Mouse (Mus musculus) adrenal gland, postnatal 36 days (tissue): ENCODE data around the gene Rnf227. TPM values are rescaled to one million over a fixed set of nuclear protein-coding genes. Genes with fewer than 3 reads are reported as not detected.
A peak's percentile ranks its signal among the peaks of the same experiment; 100 is the strongest.
"Not testable (repeated sequence)": the region's sequence is repeated elsewhere in the genome, so short reads cannot be mapped to it uniquely, and the experiment has no call there.

Experiments used
- DNase-seq, 2 experiments: peaks; one replicate each; pipeline ENCODE4 v3.0.0; 2021; ENCODE audit warnings: mixed read lengths in 1 of 2
- long read RNA-seq, 2 experiments: library from polyadenylated mRNA; stranded (forward); transcript quantifications; one replicate each; pipeline ENCODE4 v2.0.0; 2021; ENCODE audit warnings: borderline sequencing depth in 2 of 2
- total RNA-seq, 2 experiments: library from RNA; stranded (reverse); gene quantifications; 2 replicates each; pipeline ENCODE4 v1.2.3; 2021

Gene Rnf227
- 1 to 10 TPM; 4.7 to 6.6 TPM for total RNA-seq
- long read RNA-seq, experiment 1, transcript Rnf227-201 (2 exons, 2,081 nt), result major isoform, 11 of 12 reads
- long read RNA-seq, experiment 1, partial matches to known transcripts, result 0 of 12 reads
- long read RNA-seq, experiment 1, other reads (novel, unspliced or antisense), result 1 of 12 reads
- long read RNA-seq, experiment 2, partial matches to known transcripts, result 0 of 2 reads
- long read RNA-seq, experiment 2, other reads (novel, unspliced or antisense), result 0 of 2 reads

- DNase-seq, result peak; percentile 75 to 87
These were observed at the start of gene Rnf227 for GRCm38 (mm10) chr11:69340161-69341131. Gene Rnf227, plus strand, starts transcription at chr11:69340461.

GRCm38 (mm10) chr11:69291111-69291510 is 49.1 kb upstream of the Rnf227 start:
- DNase-seq, result no peak

GRCm38 (mm10) chr11:69295286-69295685 is 45.0 kb upstream of the Rnf227 start:
- DNase-seq, result no peak

- no peak for DNase-seq
These were observed 42.5 kb upstream of the Rnf227 start for GRCm38 (mm10) chr11:69297799-69298198.

- DNase-seq, result no peak
These were observed 42.0 kb upstream of the Rnf227 start for GRCm38 (mm10) chr11:69298231-69298630.

- no peak for DNase-seq
These were observed 37.4 kb upstream of the Rnf227 start for GRCm38 (mm10) chr11:69302817-69303216.

- DNase-seq, result no peak
These were observed 35.0 kb upstream of the Rnf227 start for GRCm38 (mm10) chr11:69305291-69305690.

- no peak for DNase-seq
These were observed 34.2 kb upstream of the Rnf227 start for GRCm38 (mm10) chr11:69306039-69306438.

GRCm38 (mm10) chr11:69311266-69311665 is 29.0 kb upstream of the Rnf227 start:
- DNase-seq, result peak in 1 of 2 experiments; percentile 22

GRCm38 (mm10) chr11:69316361-69316760 is 23.9 kb upstream of the Rnf227 start:
- DNase-seq, result no peak

GRCm38 (mm10) chr11:69318000-69318399 is 22.3 kb upstream of the Rnf227 start:
- DNase-seq, result not testable (repeated sequence)

- no peak for DNase-seq
These were observed 18.7 kb upstream of the Rnf227 start for GRCm38 (mm10) chr11:69321580-69321979.

- no peak for DNase-seq
These were observed 18.3 kb upstream of the Rnf227 start for GRCm38 (mm10) chr11:69322010-69322409.

- no peak for DNase-seq
These were observed 17.4 kb upstream of the Rnf227 start for GRCm38 (mm10) chr11:69322693-69323471.

GRCm38 (mm10) chr11:69323667-69324111 is 16.6 kb upstream of the Rnf227 start, which contains the start of the genes Cntrob and Trappc1:
Gene Cntrob, minus strand, starts transcription at chr11:69323775.
Gene Trappc1, plus strand, starts transcription at chr11:69323980.
- peak; percentile 99 to 100 for DNase-seq

GRCm38 (mm10) chr11:69324749-69325148 is 15.5 kb upstream of the Rnf227 start:
- DNase-seq, result no peak

- peak; percentile 92 for DNase-seq
These were observed 14.4 kb upstream of the Rnf227 start, which contains the start of gene Kcnab3 for GRCm38 (mm10) chr11:69325628-69326407. Gene Kcnab3, plus strand, starts transcription at chr11:69326258.

- DNase-seq, result no peak
These were observed 13.7 kb upstream of the Rnf227 start for GRCm38 (mm10) chr11:69326408-69327156.

- DNase-seq, result peak; percentile 33 to 63
These were observed 13.2 kb upstream of the Rnf227 start for GRCm38 (mm10) chr11:69327157-69327442.

GRCm38 (mm10) chr11:69327648-69328047 is 12.6 kb upstream of the Rnf227 start:
- no peak for DNase-seq

GRCm38 (mm10) chr11:69328517-69328916 is 11.7 kb upstream of the Rnf227 start:
- no peak for DNase-seq
